Mouse (Mus musculus): ENCODE data around the gene Spock3. TPM values are rescaled to one million over a fixed set of nuclear protein-coding genes. Genes with fewer than 3 reads are reported as not detected.

Gene Spock3
- polyA plus RNA-seq, 1 experiment = 0.07 TPM

GRCm38 (mm10) chr8:63258812-63259385, 308.1 kb downstream of the Spock3 start:
- TF ChIP-seq CTCF (IDR thresholded peaks at IDR 0.05; ENCODE audit: control insufficient read depth, insufficient read depth, insufficient replicate concordance, low read depth, low read length) = no peak

GRCm38 (mm10) chr8:63262516-63262915, 311.7 kb downstream of the Spock3 start:
- Histone ChIP-seq H3K36me3 (ENCODE audit: control insufficient read depth, insufficient read depth, low read length) (no peaks in the 10 kb centered on the region), H3K27ac (ENCODE audit: control insufficient read depth, insufficient read depth, low read depth, low read length) (no peak overlapping the region), H3K4me3 (ENCODE audit: control insufficient read depth, low read depth, low read length) (no peak overlapping the region), H3K4me1 (ENCODE audit: control insufficient read depth, insufficient read depth, low read length) (no peaks in the 10 kb centered on the region), H3K27me3 (ENCODE audit: control insufficient read depth, insufficient read depth, low read length) (no peaks in the 10 kb centered on the region)
- no peak for TF ChIP-seq POLR2A (IDR thresholded peaks at IDR 0.05; ENCODE audit: control insufficient read depth, low read depth, low read length)
- no peak for TF ChIP-seq CTCF (IDR thresholded peaks at IDR 0.05; ENCODE audit: control insufficient read depth, insufficient read depth, insufficient replicate concordance, low read depth, low read length)

More at GRCm38 (mm10) chr8:63258812-63259385, 308.1 kb downstream of the Spock3 start:
- Histone ChIP-seq H3K27ac (ENCODE audit: control insufficient read depth, insufficient read depth, low read depth, low read length) (no peak overlapping the region), H3K4me3 (ENCODE audit: control insufficient read depth, low read depth, low read length) (no peak overlapping the region), H3K27me3 (ENCODE audit: control insufficient read depth, insufficient read depth, low read length) (no peaks in the 10 kb centered on the region), H3K36me3 (ENCODE audit: control insufficient read depth, insufficient read depth, low read length) (no peaks in the 10 kb centered on the region), H3K4me1 (ENCODE audit: control insufficient read depth, insufficient read depth, low read length) (no peaks in the 10 kb centered on the region)

GRCm38 (mm10) chr8:63335366-63335765, 384.6 kb downstream of the Spock3 start:
- TF ChIP-seq CTCF (IDR thresholded peaks at IDR 0.05; ENCODE audit: control insufficient read depth, insufficient read depth, insufficient replicate concordance, low read depth, low read length) (no peak), POLR2A (IDR thresholded peaks at IDR 0.05; ENCODE audit: control insufficient read depth, low read depth, low read length) (no peak)
- no peak overlapping the region for H3K27ac ChIP-seq (ENCODE audit: control insufficient read depth, insufficient read depth, low read depth, low read length)
- H3K36me3 ChIP-seq (ENCODE audit: control insufficient read depth, insufficient read depth, low read length) = no peaks in the 10 kb centered on the region
- no peak overlapping the region for H3K4me3 ChIP-seq (ENCODE audit: control insufficient read depth, low read depth, low read length)
- H3K27me3 ChIP-seq (ENCODE audit: control insufficient read depth, insufficient read depth, low read length) = no peaks in the 10 kb centered on the region
- no peaks in the 10 kb centered on the region for H3K4me1 ChIP-seq (ENCODE audit: control insufficient read depth, insufficient read depth, low read length)

- H3K36me3 ChIP-seq (ENCODE audit: control insufficient read depth, insufficient read depth, low read length) = no peaks in the 10 kb centered on the region
- no peak overlapping the region for H3K27ac ChIP-seq (ENCODE audit: control insufficient read depth, insufficient read depth, low read depth, low read length)
- H3K27me3 ChIP-seq (ENCODE audit: control insufficient read depth, insufficient read depth, low read length) = no peaks in the 10 kb centered on the region
- no peaks in the 10 kb centered on the region for H3K4me1 ChIP-seq (ENCODE audit: control insufficient read depth, insufficient read depth, low read length)
- no peak overlapping the region for H3K4me3 ChIP-seq (ENCODE audit: control insufficient read depth, low read depth, low read length)
- TF ChIP-seq CTCF (IDR thresholded peaks at IDR 0.05; ENCODE audit: control insufficient read depth, insufficient read depth, insufficient replicate concordance, low read depth, low read length) (no peak), POLR2A (IDR thresholded peaks at IDR 0.05; ENCODE audit: control insufficient read depth, low read depth, low read length) (no peak)
Measured at GRCm38 (mm10) chr8:63368580-63368979, 417.8 kb downstream of the Spock3 start.

DNA sequence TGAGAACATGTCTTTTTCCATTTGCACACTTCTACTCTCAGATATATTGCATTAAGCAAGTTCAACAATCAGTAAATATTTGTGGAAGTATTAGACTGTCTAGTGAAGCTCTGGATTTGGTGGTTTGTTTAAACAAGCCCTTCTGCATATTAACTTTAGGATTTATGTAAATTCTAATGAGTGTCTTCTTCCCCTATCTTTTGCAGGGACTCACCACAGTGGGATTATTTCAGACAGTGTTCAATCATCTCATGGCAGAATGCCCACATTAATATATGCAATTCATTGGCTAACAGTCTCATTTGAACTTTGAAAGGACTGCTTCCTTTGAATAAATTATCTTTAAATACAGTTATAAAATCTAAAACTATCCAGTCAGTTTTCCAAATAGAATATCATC, 446.9 kb downstream of the Spock3 start:
- Histone ChIP-seq H3K36me3 (ENCODE audit: control insufficient read depth, insufficient read depth, low read length) (no peaks in the 10 kb centered on the region), H3K27ac (ENCODE audit: control insufficient read depth, insufficient read depth, low read depth, low read length) (no peak overlapping the region), H3K27me3 (ENCODE audit: control insufficient read depth, insufficient read depth, low read length) (no peaks in the 10 kb centered on the region), H3K4me1 (ENCODE audit: control insufficient read depth, insufficient read depth, low read length) (no peaks in the 10 kb centered on the region), H3K4me3 (ENCODE audit: control insufficient read depth, low read depth, low read length) (no peak overlapping the region)
- TF ChIP-seq CTCF (IDR thresholded peaks at IDR 0.05; ENCODE audit: control insufficient read depth, insufficient read depth, insufficient replicate concordance, low read depth, low read length) (no peak), POLR2A (IDR thresholded peaks at IDR 0.05; ENCODE audit: control insufficient read depth, low read depth, low read length) (no peak)

Data from testis, adult 2 months (tissue).